Mouse (Mus musculus) heart, embryonic 10.5 days (tissue): ENCODE results near the gene Phf3. TPM values are rescaled to one million over a fixed set of nuclear protein-coding genes. Genes with fewer than 3 reads are reported as not detected.

ENCODE experiments used
- DNase-seq: peaks from one replicate; pipeline ENCODE4 v3.0.0-alpha.2; 2017; ENCODE audit warnings: low spot score
- H3K27ac ChIP-seq: fragments of 300-500 bp; sonication (generic); 2 replicates; pipeline ENCODE4 v1.5.1; 2016; ENCODE audit warnings: mild to moderate bottlenecking
- H3K27me3 ChIP-seq: fragments of 300-500 bp; sonication (generic); 2 replicates; pipeline ENCODE4 v1.6.1; 2016; ENCODE audit warnings: mild to moderate bottlenecking; ENCODE audit not compliant: poor library complexity, insufficient read depth, severe bottlenecking
- H3K36me3 ChIP-seq: fragments of 300-500 bp; sonication (generic); 2 replicates; pipeline ENCODE4 v1.6.1; 2016; ENCODE audit warnings: mild to moderate bottlenecking, moderate library complexity
- H3K4me1 ChIP-seq: fragments of 300-500 bp; sonication (generic); 2 replicates; pipeline ENCODE4 v1.6.1; 2016; ENCODE audit warnings: mild to moderate bottlenecking
- H3K4me3 ChIP-seq: fragments of 300-500 bp; sonication (generic); 2 replicates; pipeline ENCODE4 v1.5.1; 2016; ENCODE audit warnings: mild to moderate bottlenecking, moderate library complexity
- H3K9me3 ChIP-seq: fragments of 300-500 bp; sonication (generic); 2 replicates; pipeline ENCODE4 v1.6.1; 2016; ENCODE audit warnings: mild to moderate bottlenecking, moderate library complexity
- WGBS: fragments of 180-500 bp; shearing (Covaris S2); methylation state at CpG from one replicate; pipeline ENCODE4 v1.1.7; 2016; 5-methylcytosine and 5-hydroxymethylcytosine counted together
- polyA plus RNA-seq: library from polyadenylated mRNA; unstranded; fragments of >200 nt; fragmentation: Nextera tagmentation; extraction: Ambion mirVana; gene quantifications from 2 replicates; pipeline ENCODE4 v1.2.1, GENCODE M21; 2016

Phf3 gene
- polyA plus RNA-seq, 1 experiment from 2014 or later, result 26.0 TPM

GRCm38 (mm10) chr1:30872836-30873540, 733 bp downstream of the Phf3 start:
- peak overlapping the region; percentile 92 for H3K4me3 ChIP-seq
- peaks cover 4% of the 10 kb centered on the region for H3K4me1 ChIP-seq
- no peaks in the 10 kb centered on the region for H3K9me3 ChIP-seq
- peak overlapping the region; percentile 99 for H3K27ac ChIP-seq
- H3K36me3 ChIP-seq, result no peaks in the 10 kb centered on the region
- no peaks in the 10 kb centered on the region for H3K27me3 ChIP-seq
- under 1% methylated on average over 76 of the region's 79 CpGs for WGBS
- DNase-seq, result peak; percentile 79

DNA sequence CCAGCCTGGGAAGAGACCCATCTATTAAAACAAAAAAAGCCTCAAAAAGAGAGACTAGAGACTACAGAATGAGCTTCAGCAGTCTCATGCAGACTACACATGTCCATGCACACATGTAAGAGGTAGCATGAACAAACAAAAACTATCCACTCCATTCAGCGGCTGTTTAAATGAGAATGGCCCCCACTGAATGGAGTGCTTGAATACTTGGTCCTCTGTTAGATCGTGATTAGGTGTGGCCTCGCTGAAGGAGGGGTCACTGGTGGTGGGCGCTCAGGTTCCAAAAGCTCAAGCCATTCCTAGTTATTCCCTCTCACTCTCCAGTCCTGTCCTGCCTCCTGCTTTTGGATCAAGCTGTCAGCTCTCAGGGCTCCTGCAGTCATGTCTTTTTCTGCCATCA, 5.9 kb downstream of the Phf3 start:
- no peak overlapping the region for H3K27ac ChIP-seq
- no peaks in the 10 kb centered on the region for H3K27me3 ChIP-seq

DNA sequence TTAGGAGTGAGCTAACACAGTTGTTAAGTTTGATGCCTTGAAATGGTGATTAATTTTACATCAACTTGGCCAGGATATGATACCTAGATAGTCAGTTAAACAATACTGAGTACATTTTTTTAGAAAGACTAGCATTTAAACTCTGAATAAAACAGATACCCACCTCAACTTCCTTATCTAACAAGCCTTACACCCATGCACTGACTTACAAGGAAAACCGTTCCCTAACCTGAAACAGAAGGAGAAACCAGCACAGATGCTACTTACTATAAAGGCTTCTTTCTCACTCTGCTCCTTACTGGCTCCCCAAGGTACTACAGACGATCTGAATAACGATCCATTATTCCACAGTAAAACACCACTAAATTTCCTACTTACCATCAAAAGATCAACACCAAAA, 21.2 kb downstream of the Phf3 start:
- 83% methylated on average over 3 of the region's 3 CpGs for WGBS
- Histone ChIP-seq H3K36me3 (0 out of 2 replicates have a peak, but pooled peaks cover 4% of the 10 kb centered on the region), H3K9me3 (no peaks in the 10 kb centered on the region), H3K4me3 (no peak overlapping the region), H3K4me1 (peaks cover 11% of the 10 kb centered on the region; the same call in 1 of the 2 replicates), H3K27ac (no peak overlapping the region), H3K27me3 (no peaks in the 10 kb centered on the region)
- DNase-seq, result no peak

More for the DNA sequence above, 5.9 kb downstream of the Phf3 start:
- 92% methylated on average over 4 of the region's 4 CpGs for WGBS
- Histone ChIP-seq H3K9me3 (no peaks in the 10 kb centered on the region), H3K36me3 (no peaks in the 10 kb centered on the region), H3K4me1 (peaks cover 4% of the 10 kb centered on the region), H3K4me3 (no peak overlapping the region)
- DNase-seq, result no peak

DNA sequence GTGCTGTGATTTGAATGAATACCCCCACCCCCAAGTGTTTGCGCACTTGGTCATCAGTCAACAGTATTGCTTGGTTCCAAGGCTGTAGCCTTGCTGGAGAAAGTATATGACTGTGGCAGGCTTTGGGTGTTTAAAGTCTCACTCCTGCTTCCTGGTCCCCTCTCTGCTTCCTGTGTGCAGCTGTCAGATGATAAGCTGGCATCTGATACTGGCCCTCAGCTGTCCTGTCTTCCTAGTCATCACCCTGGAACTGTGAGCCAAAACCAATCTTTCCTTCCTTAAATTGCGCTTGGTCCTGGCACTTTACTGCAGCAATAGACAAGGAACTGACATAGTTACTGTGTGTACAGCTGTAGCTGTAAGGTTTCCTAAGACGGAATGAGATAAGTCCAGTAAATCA, 21.8 kb downstream of the Phf3 start:
- no peak overlapping the region for H3K27ac ChIP-seq
- H3K9me3 ChIP-seq, result no peaks in the 10 kb centered on the region
- H3K27me3 ChIP-seq, result no peaks in the 10 kb centered on the region
- 0 out of 2 replicates have a peak, but pooled peaks cover 4% of the 10 kb centered on the region for H3K36me3 ChIP-seq
- 78% methylated on average over 3 of the region's 3 CpGs for WGBS
- no peak for DNase-seq
- H3K4me1 ChIP-seq, result peaks cover 11% of the 10 kb centered on the region; the same call in 1 of the 2 replicates
- no peak overlapping the region for H3K4me3 ChIP-seq

GRCm38 (mm10) chr1:30850906-30851305, 22.8 kb downstream of the Phf3 start:
- H3K27ac ChIP-seq, result no peak overlapping the region
- DNase-seq, result no peak
- H3K9me3 ChIP-seq, result no peaks in the 10 kb centered on the region
- H3K36me3 ChIP-seq, result 0 out of 2 replicates have a peak, but pooled peaks cover 4% of the 10 kb centered on the region
- no peaks in the 10 kb centered on the region for H3K27me3 ChIP-seq
- no peak overlapping the region for H3K4me3 ChIP-seq
- 66% methylated on average over 2 of the region's 2 CpGs for WGBS
- peaks cover 11% of the 10 kb centered on the region; the same call in 1 of the 2 replicates for H3K4me1 ChIP-seq

- H3K27me3 ChIP-seq, result no peaks in the 10 kb centered on the region
- DNase-seq, result no peak
Observed at GRCm38 (mm10) chr1:30849955-30850354, 23.8 kb downstream of the Phf3 start.

DNA sequence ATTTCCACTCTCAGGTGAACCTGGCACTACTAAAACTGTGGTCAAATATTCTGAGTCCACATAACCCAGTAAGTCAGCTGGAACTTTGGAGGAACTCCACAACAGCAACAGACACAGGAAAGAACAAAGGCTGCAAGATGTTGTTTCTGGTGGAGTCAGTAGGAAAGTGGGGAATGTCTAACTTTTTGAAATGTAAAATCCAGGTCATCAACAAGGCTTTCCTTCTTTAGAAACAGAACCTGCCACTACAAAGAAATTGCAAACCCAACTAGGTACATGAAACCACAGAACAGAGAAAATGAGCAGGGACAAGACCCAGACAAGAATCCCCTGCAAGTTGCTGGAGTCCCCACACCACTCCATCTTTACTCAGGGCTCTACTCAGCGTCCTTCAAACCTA, 26.0 kb downstream of the Phf3 start:
- H3K27ac ChIP-seq, result no peak overlapping the region
- DNase-seq, result no peak
- no peaks in the 10 kb centered on the region for H3K9me3 ChIP-seq
- H3K27me3 ChIP-seq, result no peaks in the 10 kb centered on the region
- WGBS, result 45% methylated on average over 1 of the region's 1 CpGs
- peaks cover 11% of the 10 kb centered on the region; the same call in 1 of the 2 replicates for H3K4me1 ChIP-seq
- 0 out of 2 replicates have a peak, but pooled peaks cover 4% of the 10 kb centered on the region for H3K36me3 ChIP-seq
- H3K4me3 ChIP-seq, result no peak overlapping the region

More at GRCm38 (mm10) chr1:30849955-30850354, 23.8 kb downstream of the Phf3 start:
- WGBS, result 41% methylated on average over 3 of the region's 3 CpGs
- Histone ChIP-seq H3K27ac (no peak overlapping the region), H3K9me3 (no peaks in the 10 kb centered on the region), H3K4me1 (peaks cover 11% of the 10 kb centered on the region; the same call in 1 of the 2 replicates), H3K4me3 (no peak overlapping the region), H3K36me3 (0 out of 2 replicates have a peak, but pooled peaks cover 4% of the 10 kb centered on the region)

DNA sequence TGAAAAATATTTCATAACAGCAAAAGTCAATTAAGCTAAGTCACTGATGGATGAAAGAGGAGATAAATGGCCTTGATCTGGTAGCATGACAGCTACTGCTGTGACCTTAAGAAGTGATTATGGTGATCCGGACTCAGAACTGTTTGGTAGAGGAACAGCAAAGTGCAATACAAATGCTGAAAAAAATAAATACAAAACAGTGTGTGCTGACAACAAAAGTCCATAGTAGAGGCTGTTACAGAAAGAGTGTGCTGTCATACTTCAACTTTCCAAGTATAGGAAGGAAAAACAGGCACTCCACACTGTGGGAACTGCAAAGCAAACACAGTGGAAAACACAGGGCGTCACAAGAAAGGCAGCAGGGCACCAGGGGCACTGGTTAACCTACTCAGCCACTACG, 34.1 kb downstream of the Phf3 start:
- Histone ChIP-seq H3K4me3 (no peak overlapping the region), H3K9me3 (no peaks in the 10 kb centered on the region), H3K27me3 (no peaks in the 10 kb centered on the region), H3K27ac (no peak overlapping the region), H3K4me1 (no peaks in the 10 kb centered on the region), H3K36me3 (peaks cover 20% of the 10 kb centered on the region)
- WGBS, result 86% methylated on average over 3 of the region's 3 CpGs
- no peak for DNase-seq

DNA sequence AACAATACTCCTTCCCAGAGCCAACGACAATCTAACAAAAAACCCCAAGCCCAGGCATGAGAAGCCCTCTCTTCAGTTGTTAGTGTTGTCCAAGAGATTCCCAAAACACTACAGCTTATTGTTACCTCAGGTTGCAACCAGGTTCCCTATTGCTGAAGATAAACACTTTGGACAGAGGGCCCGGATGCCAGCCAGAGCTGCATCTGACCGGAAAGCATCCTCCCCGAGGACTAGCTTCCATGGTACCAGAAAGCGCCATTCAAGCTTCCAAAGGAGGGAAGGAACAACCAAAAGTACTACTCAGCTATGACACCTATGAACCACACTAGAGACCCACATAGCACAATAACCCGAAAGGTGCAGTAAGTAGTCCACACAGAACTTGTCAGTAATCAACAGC, 38.2 kb downstream of the Phf3 start:
- Histone ChIP-seq H3K4me1 (no peaks in the 10 kb centered on the region), H3K27ac (no peak overlapping the region), H3K9me3 (no peaks in the 10 kb centered on the region), H3K4me3 (no peak overlapping the region), H3K27me3 (no peaks in the 10 kb centered on the region), H3K36me3 (peaks cover 22% of the 10 kb centered on the region)
- 93% methylated on average over 6 of the region's 6 CpGs for WGBS
- no peak for DNase-seq

DNA sequence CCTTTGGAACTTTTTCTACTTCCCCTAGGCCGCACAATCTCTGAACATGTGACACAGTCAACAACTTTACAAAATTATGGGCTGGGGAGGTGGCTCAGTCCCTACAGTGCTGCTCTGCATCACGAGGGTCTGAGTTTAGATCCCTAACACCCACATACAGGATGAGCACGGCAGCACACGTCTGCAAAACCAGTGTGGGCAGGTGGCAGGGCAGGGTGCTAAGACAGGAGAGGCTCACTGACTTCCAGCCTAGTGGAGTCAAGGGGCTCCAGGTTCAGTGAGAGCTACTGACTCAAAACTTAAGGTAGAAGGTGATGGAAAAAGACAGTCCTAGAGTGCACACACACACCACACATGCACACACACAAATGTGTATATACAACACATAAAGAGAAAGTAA, 40.9 kb downstream of the Phf3 start:
- WGBS, result 88% methylated on average over 4 of the region's 4 CpGs
- Histone ChIP-seq H3K36me3 (peaks cover 38% of the 10 kb centered on the region), H3K9me3 (no peaks in the 10 kb centered on the region), H3K4me3 (no peak overlapping the region), H3K4me1 (no peaks in the 10 kb centered on the region), H3K27ac (no peak overlapping the region), H3K27me3 (no peaks in the 10 kb centered on the region)
- no peak for DNase-seq

GRCm38 (mm10) chr1:30819414-30819813, 54.3 kb downstream of the Phf3 start:
- H3K9me3 ChIP-seq, result no peaks in the 10 kb centered on the region
- peaks cover 4% of the 10 kb centered on the region; the same call in 1 of the 2 replicates for H3K4me1 ChIP-seq
- H3K4me3 ChIP-seq, result no peak overlapping the region
- no peak overlapping the region for H3K27ac ChIP-seq
- no peak for DNase-seq
- WGBS, result 83% methylated on average over 6 of the region's 6 CpGs
- H3K27me3 ChIP-seq, result no peaks in the 10 kb centered on the region
- peaks cover 52% of the 10 kb centered on the region for H3K36me3 ChIP-seq

DNA sequence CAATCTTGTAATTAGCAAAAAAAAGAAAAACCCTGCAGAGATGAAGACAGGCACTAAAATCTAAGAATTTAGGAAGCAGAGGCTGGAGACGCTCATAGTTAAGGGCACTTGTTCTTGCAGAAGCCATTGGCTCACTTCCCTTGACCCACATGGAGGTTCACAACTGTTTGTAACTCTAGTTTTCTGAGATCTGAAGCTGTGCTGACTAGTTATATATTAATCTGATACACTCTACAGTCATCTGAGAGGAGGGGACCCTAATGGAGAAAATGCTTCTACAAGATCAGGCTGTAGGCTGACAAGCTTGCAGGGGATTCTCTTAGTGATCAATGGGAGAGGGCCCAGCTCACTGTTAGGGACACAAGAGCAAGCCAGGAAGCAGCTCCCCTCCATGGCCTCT, 58.1 kb downstream of the Phf3 start:
- H3K9me3 ChIP-seq, result no peaks in the 10 kb centered on the region
- no peak for DNase-seq

DNA sequence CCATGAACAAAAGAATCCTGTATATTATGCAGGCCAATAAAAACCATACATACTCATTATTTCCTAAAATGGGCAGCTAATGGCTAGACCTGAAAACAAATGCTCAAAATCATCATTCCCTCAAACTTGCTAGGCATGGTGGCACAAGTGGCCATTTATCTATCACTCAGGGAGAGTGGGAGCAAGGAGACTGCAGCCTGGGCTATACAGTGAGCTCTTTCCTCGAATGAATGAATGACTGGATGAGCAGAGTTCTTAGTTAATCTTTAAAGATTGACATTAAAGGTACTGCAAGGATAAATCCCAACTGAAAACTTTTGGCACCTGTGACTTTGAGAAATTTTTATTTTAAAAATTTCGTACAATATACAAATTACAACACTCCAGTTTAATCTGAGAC, 58.7 kb downstream of the Phf3 start:
- WGBS, result 89% methylated on average over 2 of the region's 2 CpGs
- H3K36me3 ChIP-seq, result peaks cover 76% of the 10 kb centered on the region
- no peaks in the 10 kb centered on the region for H3K9me3 ChIP-seq
- no peak for DNase-seq
- H3K4me3 ChIP-seq, result no peak overlapping the region
- no peak overlapping the region for H3K27ac ChIP-seq
- no peaks in the 10 kb centered on the region for H3K27me3 ChIP-seq
- no peaks in the 10 kb centered on the region for H3K4me1 ChIP-seq

More for the DNA sequence above, 58.1 kb downstream of the Phf3 start:
- H3K36me3 ChIP-seq, result peaks cover 76% of the 10 kb centered on the region
- H3K4me3 ChIP-seq, result no peak overlapping the region
- no peaks in the 10 kb centered on the region for H3K4me1 ChIP-seq
- no peak overlapping the region for H3K27ac ChIP-seq
- WGBS, result 96% methylated on average over 1 of the region's 1 CpGs
- H3K27me3 ChIP-seq, result no peaks in the 10 kb centered on the region
